Mouse (Mus musculus): ENCODE measurements around the gene Armh3. TPM values are rescaled to one million over a fixed set of nuclear protein-coding genes. Genes with fewer than 3 reads are reported as not detected.

Gene Armh3
- polyA plus RNA-seq, 1 experiment from 2014 or later: 22.1 TPM

GRCm38 (mm10) chr19:46040149-46040902 lies 42.0 kb upstream of the Armh3 start:
- Histone ChIP-seq H3K9ac (peak overlapping the region; percentile 99), H3K9me3 (no peaks in the 10 kb centered on the region), H3K27ac (peak overlapping the region; percentile 99), H3K4me3 (peak overlapping the region; percentile 95), H3K4me2 (replicated peaks) (peak overlapping the region; percentile 100), H3K4me1 (peaks cover 73% of the 10 kb centered on the region), H3K27me3 (no peaks in the 10 kb centered on the region), H3K36me3 (peaks cover 15% of the 10 kb centered on the region)
- 40% methylated on average over 14 of the region's 14 CpGs for WGBS
- ATAC-seq (ENCODE audit: low FRiP score, low read depth): no peak

GRCm38 (mm10) chr19:46039478-46039877 lies 41.2 kb upstream of the Armh3 start:
- peak overlapping the region; percentile 99 for H3K9ac ChIP-seq
- peak; percentile 75 for ATAC-seq (ENCODE audit: low FRiP score, low read depth)
- H3K9me3 ChIP-seq: no peaks in the 10 kb centered on the region
- peak overlapping the region; percentile 95 for H3K4me3 ChIP-seq
- peak overlapping the region; percentile 99 for H3K27ac ChIP-seq
- peak overlapping the region; percentile 100 for H3K4me2 ChIP-seq (replicated peaks)
- WGBS: under 1% methylated on average over 23 of the region's 30 CpGs
- H3K36me3 ChIP-seq: peaks cover 23% of the 10 kb centered on the region
- H3K4me1 ChIP-seq: peaks cover 73% of the 10 kb centered on the region
- no peaks in the 10 kb centered on the region for H3K27me3 ChIP-seq

DNA sequence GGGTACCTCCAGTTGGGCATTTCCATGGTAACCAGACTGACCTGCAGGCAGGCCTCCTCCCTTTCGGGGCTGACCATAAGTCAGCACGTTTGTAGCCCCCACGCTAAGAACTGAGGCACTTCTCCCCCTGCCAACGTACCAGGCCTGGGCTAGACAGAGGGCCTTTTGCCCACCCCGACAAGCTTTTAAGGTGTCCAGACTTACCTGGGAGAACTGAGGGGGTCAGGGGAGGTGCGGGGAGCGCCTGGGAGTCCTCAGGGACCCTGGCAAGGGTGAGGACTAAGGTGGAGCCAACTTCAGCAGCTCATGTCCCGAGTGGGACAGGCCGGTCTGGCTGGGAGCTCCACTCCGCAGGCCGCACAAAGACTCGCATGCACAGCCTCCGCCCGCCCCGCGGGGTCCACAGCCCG lies 40.6 kb upstream of the Armh3 start:
- 0% methylated on average over 15 of the region's 17 CpGs for WGBS
- peak overlapping the region; percentile 95 for H3K4me3 ChIP-seq
- H3K27me3 ChIP-seq: no peaks in the 10 kb centered on the region
- H3K36me3 ChIP-seq: peaks cover 30% of the 10 kb centered on the region
- peak overlapping the region; percentile 99 for H3K9ac ChIP-seq
- H3K4me2 ChIP-seq (replicated peaks): peak overlapping the region; percentile 100
- peaks cover 70% of the 10 kb centered on the region for H3K4me1 ChIP-seq
- H3K27ac ChIP-seq: peak overlapping the region; percentile 99
- ATAC-seq (ENCODE audit: low FRiP score, low read depth): peak; percentile 25; the same call in 1 of the 2 replicates
- no peaks in the 10 kb centered on the region for H3K9me3 ChIP-seq

DNA sequence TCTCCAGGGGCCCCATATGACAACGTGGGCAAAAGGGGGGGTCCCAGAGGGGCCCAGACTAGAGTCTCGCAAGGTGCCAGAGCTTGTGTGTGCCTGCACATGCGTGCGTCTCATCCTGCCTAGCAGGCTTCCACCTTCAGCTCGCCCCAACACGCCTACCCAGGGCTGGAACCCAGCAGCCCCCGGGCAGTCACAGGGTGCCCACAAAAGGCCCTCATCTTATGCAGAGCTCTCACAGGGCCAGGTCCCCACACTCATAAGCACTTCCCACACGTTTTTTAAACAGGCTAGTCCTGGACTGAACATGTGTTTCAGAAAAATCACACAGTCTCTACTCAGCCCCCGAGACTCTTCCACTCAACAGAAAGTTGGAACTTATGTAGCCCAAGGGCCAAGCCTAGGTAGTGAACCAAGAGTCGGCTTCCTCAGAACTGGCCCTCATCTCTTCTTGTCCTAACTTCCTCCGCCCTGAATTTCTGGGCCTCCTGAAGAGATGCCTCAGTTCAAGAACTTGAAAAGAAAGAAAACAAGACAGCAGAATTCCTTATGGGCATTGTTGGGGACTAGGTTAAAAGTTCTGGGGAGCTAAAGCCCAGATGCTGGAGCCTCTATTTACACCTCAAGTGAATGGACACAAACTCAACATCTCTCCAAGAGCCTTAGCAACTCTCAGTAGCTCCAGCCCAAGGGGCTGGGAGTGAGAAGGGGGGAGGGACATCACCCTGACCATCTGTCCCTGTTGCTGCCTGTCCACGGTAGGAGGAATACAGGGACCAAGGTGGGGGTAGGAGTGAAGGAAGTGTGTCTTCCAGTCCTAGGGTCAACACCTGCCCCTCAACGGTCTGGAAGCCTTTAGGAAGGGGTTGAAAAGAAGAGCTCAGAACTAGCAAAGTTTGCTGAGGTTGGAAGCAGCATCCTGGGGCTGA lies 39.9 kb upstream of the Armh3 start:
- Histone ChIP-seq H3K36me3 (peaks cover 36% of the 10 kb centered on the region), H3K4me1 (peaks cover 64% of the 10 kb centered on the region), H3K4me3 (peak overlapping the region; percentile 95), H3K9ac (peak overlapping the region; percentile 99), H3K27ac (peak overlapping the region; percentile 99; the same call in 1 of the 2 replicates), H3K27me3 (no peaks in the 10 kb centered on the region), H3K9me3 (no peaks in the 10 kb centered on the region), H3K4me2 (replicated peaks) (peak overlapping the region; percentile 100)
- 14% methylated on average over 13 of the region's 13 CpGs for WGBS
- ATAC-seq (ENCODE audit: low FRiP score, low read depth): no peak

DNA sequence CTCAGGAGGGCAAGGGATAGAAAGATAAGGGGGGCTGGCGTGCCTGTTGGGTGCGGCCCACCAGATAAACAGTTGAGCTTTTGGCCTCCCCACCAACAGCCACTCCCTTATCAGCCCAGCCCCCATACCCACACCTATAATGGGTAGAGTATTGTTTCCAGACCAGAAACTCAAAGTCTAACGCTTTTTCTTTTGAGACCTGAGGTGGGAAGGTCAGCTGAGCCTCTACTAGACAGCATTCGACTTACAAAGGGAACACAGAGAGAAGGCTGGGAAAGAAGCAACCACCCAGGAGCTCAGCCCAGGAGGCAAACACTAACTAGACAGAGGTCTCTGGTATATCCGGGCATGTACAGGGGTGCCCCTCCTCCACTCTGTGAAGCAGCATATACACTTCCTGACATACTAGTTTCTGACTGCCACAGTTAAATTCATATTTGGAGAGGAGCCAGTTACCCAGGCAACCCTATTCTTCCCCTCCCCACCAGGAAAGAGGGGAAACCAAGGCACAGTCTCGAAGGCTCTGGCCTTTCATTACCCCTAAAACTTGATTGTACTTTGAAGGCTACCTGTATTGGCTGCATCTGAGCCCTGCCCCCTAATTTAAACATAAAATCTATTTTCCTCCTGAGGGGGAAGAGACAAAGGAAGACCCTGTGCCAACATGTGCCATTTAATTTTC lies 39.1 kb upstream of the Armh3 start:
- peak overlapping the region; percentile 99; the same call in 1 of the 2 replicates for H3K27ac ChIP-seq
- peaks cover 56% of the 10 kb centered on the region for H3K4me1 ChIP-seq
- H3K9me3 ChIP-seq: no peaks in the 10 kb centered on the region
- H3K4me2 ChIP-seq (replicated peaks): peak overlapping the region; percentile 100
- no peak for ATAC-seq (ENCODE audit: low FRiP score, low read depth)
- WGBS: 27% methylated on average over 6 of the region's 6 CpGs
- H3K36me3 ChIP-seq: peaks cover 44% of the 10 kb centered on the region
- H3K4me3 ChIP-seq: peak overlapping the region; percentile 95
- peak overlapping the region; percentile 99 for H3K9ac ChIP-seq
- H3K27me3 ChIP-seq: no peaks in the 10 kb centered on the region

- no peaks in the 10 kb centered on the region for H3K9me3 ChIP-seq
- ATAC-seq (ENCODE audit: low FRiP score, low read depth): no peak
- H3K36me3 ChIP-seq: peaks cover 52% of the 10 kb centered on the region
- H3K9ac ChIP-seq: peak overlapping the region; percentile 99
- H3K4me3 ChIP-seq: peak overlapping the region; percentile 95
- WGBS: 75% methylated on average over 13 of the region's 13 CpGs
- H3K4me2 ChIP-seq (replicated peaks): peak overlapping the region; percentile 100
- H3K27ac ChIP-seq: peak overlapping the region; percentile 99; the same call in 1 of the 2 replicates
- H3K27me3 ChIP-seq: no peaks in the 10 kb centered on the region
- H3K4me1 ChIP-seq: peaks cover 48% of the 10 kb centered on the region
These were observed 38.4 kb upstream of the Armh3 start for GRCm38 (mm10) chr19:46036477-46037242.

DNA sequence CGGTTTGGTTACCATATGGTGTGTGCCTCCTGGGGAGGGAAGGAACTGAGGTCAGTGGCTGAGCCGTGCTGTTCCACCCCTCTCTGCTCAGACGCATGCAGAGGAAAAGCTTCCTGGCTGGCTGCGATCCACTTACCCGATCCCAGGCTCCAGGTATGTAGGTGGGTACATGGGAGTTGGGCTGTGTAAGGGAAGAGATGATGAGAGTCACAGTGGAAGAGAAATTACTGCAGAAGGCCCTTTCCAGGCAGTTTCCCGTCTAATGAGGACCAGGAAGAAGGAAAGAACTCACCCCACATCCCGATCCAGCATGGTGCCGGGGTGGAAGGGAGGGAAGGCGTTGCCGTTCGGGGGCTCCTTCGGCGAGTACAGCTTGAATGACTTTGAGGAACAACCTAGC lies 37.7 kb upstream of the Armh3 start:
- WGBS: 89% methylated on average over 13 of the region's 13 CpGs
- H3K4me1 ChIP-seq: peaks cover 41% of the 10 kb centered on the region
- H3K4me3 ChIP-seq: no peak overlapping the region
- H3K4me2 ChIP-seq (replicated peaks): peak overlapping the region; percentile 100; the same call in 1 of the 2 replicates
- no peak overlapping the region for H3K27ac ChIP-seq
- no peak overlapping the region for H3K9ac ChIP-seq
- peaks cover 57% of the 10 kb centered on the region for H3K36me3 ChIP-seq
- no peaks in the 10 kb centered on the region for H3K27me3 ChIP-seq
- no peak for ATAC-seq (ENCODE audit: low FRiP score, low read depth)
- no peaks in the 10 kb centered on the region for H3K9me3 ChIP-seq

DNA sequence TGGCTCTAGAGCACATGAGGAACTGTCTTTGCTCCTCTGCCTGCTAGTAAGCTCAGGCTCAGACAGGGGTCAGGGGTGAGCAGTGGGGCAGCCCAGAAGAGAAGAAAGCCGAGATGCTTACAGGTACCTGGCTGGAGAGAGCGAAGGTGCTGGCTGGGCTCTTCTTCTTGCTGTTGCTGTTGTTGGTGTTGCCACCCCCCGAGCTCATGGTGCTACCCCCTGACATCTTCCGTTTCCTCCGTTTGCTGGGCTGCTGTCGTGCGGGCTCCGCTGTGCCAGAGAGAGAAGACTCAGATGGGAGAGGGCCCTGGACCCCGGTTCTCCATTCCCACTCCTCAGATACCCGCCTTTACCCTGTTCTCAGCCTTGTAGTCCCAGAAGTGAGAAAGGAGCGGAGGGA lies 35.6 kb upstream of the Armh3 start:
- H3K4me3 ChIP-seq: no peak overlapping the region
- H3K4me2 ChIP-seq (replicated peaks): no peak overlapping the region
- peaks cover 5% of the 10 kb centered on the region for H3K9me3 ChIP-seq
- H3K9ac ChIP-seq: no peak overlapping the region
- no peaks in the 10 kb centered on the region for H3K27me3 ChIP-seq
- WGBS: 94% methylated on average over 11 of the region's 11 CpGs
- H3K27ac ChIP-seq: no peak overlapping the region
- H3K4me1 ChIP-seq: peaks cover 28% of the 10 kb centered on the region
- H3K36me3 ChIP-seq: peaks cover 74% of the 10 kb centered on the region
- no peak for ATAC-seq (ENCODE audit: low FRiP score, low read depth)

DNA sequence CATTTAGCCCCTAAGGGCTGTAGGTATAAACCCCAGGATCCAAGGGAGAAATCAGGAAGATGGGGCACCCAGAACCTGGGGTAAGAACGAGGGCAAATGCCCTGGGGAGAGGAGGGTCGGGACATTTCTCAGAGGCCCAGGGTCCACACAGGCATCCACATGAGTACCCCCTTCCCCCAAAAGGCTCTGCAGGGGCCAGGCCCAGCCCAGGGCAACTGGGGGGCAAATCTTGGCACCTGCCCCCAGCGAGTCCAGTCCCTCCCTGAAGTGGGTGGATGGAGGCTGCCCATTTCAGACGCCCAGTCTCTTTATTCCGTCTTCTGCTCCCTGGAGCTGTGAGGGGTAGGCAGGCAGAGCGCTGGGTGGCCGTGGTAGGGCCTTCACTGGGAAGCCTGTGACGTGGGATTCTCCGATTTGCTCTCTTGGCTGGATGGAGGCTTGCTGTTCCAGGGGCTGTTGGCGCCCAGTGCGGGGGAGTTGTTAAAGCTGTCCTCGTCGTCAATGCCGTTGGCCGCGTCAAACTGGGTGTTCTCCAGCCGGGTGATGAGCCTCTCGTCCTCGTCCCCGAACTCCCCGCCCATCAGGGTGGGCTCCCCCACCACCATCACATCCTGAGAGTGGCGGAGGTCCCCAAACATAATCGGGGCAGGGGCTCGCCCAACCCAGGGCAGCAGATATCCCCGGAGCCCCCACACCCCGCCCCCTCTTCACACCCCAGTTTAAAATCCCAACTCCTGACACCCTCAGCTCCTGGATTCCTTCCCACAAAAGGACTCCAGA lies 34.6 kb upstream of the Armh3 start:
- ATAC-seq (ENCODE audit: low FRiP score, low read depth): no peak
- no peak overlapping the region for H3K9ac ChIP-seq
- peaks cover 20% of the 10 kb centered on the region for H3K4me1 ChIP-seq
- H3K9me3 ChIP-seq: peaks cover 5% of the 10 kb centered on the region
- H3K36me3 ChIP-seq: peaks cover 74% of the 10 kb centered on the region
- no peak overlapping the region for H3K4me3 ChIP-seq
- H3K4me2 ChIP-seq (replicated peaks): no peak overlapping the region
- no peaks in the 10 kb centered on the region for H3K27me3 ChIP-seq
- 89% methylated on average over 26 of the region's 26 CpGs for WGBS
- no peak overlapping the region for H3K27ac ChIP-seq

DNA sequence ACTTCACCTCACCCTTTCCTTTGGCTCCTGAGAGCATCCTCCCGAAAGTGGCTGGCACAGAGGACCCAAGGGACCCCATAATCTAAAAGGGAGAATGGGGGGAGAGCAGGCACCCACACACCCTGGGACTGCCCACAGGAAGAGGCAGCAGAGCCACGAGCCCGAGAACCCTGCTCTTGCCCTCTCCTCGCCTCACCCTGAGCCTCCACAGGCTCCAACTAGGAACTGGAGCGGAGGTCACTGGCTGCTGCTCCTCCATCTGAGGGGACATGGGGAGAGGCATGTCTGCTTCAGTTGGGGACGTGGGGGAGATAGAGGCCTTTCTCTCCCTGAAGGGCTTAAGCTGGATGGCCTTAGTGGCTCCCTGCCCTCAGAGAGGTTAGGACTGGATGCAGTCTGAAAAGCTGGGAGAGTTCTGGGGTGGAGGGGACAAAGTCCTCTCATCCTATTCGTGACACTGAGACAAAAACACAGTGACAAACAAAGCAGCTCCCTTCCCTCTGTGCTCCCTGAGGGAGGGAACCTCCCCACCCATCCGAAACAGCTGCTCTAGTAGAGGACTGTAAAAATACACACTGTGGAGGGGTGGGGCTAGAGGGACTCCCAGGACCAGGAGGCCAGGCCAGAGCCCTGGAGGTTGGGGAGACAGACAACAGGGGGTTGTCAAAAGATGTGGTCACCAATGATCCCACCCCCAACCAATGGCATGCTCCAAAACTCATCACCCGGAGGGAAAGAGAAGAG lies 33.6 kb upstream of the Armh3 start:
- no peak for ATAC-seq (ENCODE audit: low FRiP score, low read depth)
- Histone ChIP-seq H3K4me1 (peaks cover 10% of the 10 kb centered on the region), H3K27me3 (no peaks in the 10 kb centered on the region), H3K9ac (no peak overlapping the region), H3K36me3 (peaks cover 74% of the 10 kb centered on the region), H3K9me3 (peaks cover 5% of the 10 kb centered on the region), H3K4me3 (no peak overlapping the region), H3K27ac (no peak overlapping the region), H3K4me2 (replicated peaks) (no peak overlapping the region)
- WGBS: 90% methylated on average over 9 of the region's 9 CpGs

All from limb, embryonic 13.5 days (tissue).